Mouse (Mus musculus): Measurements from ENCODE around the gene Amigo3. TPM values are rescaled to one million over a fixed set of nuclear protein-coding genes. Genes with fewer than 3 reads are reported as not detected.

Gene Amigo3
- polyA plus RNA-seq, 1 experiment from 2014 or later: 2.3 TPM

DNA sequence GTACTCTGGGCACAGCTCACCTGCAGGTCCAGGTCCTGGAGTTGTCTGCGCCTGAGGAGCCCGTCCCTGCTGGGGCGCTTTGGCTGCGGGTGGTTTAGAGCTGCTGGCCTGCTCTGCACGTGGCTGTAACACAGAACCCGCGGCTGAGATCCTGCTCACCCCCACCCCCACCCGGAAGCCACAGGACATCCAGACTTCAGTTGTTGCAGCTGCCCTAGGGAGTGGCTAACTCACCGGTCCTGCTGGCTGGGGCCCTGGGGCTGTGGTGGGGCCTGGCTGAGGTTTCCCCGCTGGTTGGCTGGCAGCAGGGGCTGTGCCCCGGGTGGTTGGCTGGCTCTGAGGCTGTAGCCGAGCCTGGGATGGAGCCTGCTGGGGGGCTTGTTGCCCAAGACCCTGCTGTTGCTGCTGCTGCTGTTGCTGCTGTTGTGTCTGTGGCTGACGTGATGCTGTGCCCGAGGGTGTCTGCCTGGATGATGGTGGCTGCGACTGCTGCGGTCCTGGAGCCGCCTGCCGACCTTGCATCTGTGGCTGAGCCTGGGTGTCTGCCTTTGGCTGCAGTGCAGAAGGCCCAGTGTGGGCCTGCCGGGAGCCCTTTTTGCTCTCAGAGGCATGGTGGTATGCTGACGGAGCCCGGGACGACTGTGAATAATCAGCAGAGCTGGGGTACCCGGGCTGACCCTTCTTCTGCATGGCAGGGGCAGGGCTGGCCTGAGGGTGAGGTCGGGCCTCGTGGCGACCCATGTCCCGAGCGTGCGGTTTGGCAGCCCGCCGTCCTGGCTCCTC is 52.0 kb downstream of the Amigo3 start:
- H3K27me3 ChIP-seq (replicated peaks; ENCODE audit: control insufficient read depth, insufficient read depth, low read length): peaks cover 7% of the 10 kb centered on the region
- peak overlapping the region; percentile 71 for H3K4me2 ChIP-seq
- ATAC-seq (replicated peaks; ENCODE audit: low FRiP score) (peak; percentile 81), DNase-seq (ENCODE audit: low spot score) (peak; percentile 75)
- WGBS: 39% methylated on average over 31 of the region's 31 CpGs
- peaks cover 24% of the 10 kb centered on the region for H3K4me1 ChIP-seq (replicated peaks; ENCODE audit: control insufficient read depth, insufficient read depth, low read length)
- H3K27ac ChIP-seq (ENCODE audit: low read depth, low read length): peak overlapping the region; percentile 73
- peak overlapping the region; percentile 58 for H3K4me3 ChIP-seq (ENCODE audit: low read depth, low read length)
- H3K9me3 ChIP-seq (ENCODE audit: control insufficient read depth, low read length): no peaks in the 10 kb centered on the region
- H3K9ac ChIP-seq (ENCODE audit: low read depth, low read length): peak overlapping the region; percentile 80
- H3K36me3 ChIP-seq (ENCODE audit: control insufficient read depth, insufficient read depth, low read length): no peaks in the 10 kb centered on the region

Small RNA genes within 50 kb of the gene (microRNA-seq; reads per million reads assigned to microRNA genes)
- gene Gm47303 (ENCODE audit: borderline number of aligned reads) (not detected), gene Mir7088 (ENCODE audit: borderline number of aligned reads) (1.1 reads per million)

Other genes with a start within 250 kb of the Amigo3 start
- 60.0 and 60.9 TPM in 2 replicates for gene Rbm6, start 179.9 kb upstream of the Amigo3 start, polyA plus RNA-seq (2014; fragmentation: Nextera tagmentation; extraction: Ambion mirVana)
- gene Mon1a, start 165.0 kb upstream of the Amigo3 start, polyA plus RNA-seq (2014; fragmentation: Nextera tagmentation; extraction: Ambion mirVana): 8.9 and 11.0 TPM in 2 replicates
- gene Mst1r, start 146.3 kb upstream of the Amigo3 start, polyA plus RNA-seq (2014; fragmentation: Nextera tagmentation; extraction: Ambion mirVana): 1.3 and 1.5 TPM in 2 replicates
- gene Actl11, start 124.7 kb upstream of the Amigo3 start, polyA plus RNA-seq (2014; fragmentation: Nextera tagmentation; extraction: Ambion mirVana): not detected in 2 replicates
- 0.56 and 0.88 TPM in 2 replicates for gene Camkv, start 117.5 kb upstream of the Amigo3 start, polyA plus RNA-seq (2014; fragmentation: Nextera tagmentation; extraction: Ambion mirVana)
- gene Traip, start 103.0 kb upstream of the Amigo3 start, polyA plus RNA-seq (2014; fragmentation: Nextera tagmentation; extraction: Ambion mirVana): 30.4 and 32.9 TPM in 2 replicates
- gene Uba7, start 77.7 kb upstream of the Amigo3 start, polyA plus RNA-seq (2014; fragmentation: Nextera tagmentation; extraction: Ambion mirVana): 44.3 and 47.4 TPM in 2 replicates
- gene Gm20661, start 70.1 kb upstream of the Amigo3 start, polyA plus RNA-seq (2014; fragmentation: Nextera tagmentation; extraction: Ambion mirVana): 2.0 TPM in 2 replicates
- 74.8 and 76.2 TPM in 2 replicates for gene Inka1, start 67.3 kb upstream of the Amigo3 start, polyA plus RNA-seq (2014; fragmentation: Nextera tagmentation; extraction: Ambion mirVana)
- gene Cdhr4, start 60.7 kb upstream of the Amigo3 start, polyA plus RNA-seq (2014; fragmentation: Nextera tagmentation; extraction: Ambion mirVana): 5.1 and 5.6 TPM in 2 replicates
- gene Gm20662, start 56.8 kb upstream of the Amigo3 start, polyA plus RNA-seq (2014; fragmentation: Nextera tagmentation; extraction: Ambion mirVana): 0.69 TPM in 1 of 2 replicates, not detected in the other
- 26.6 and 27.3 TPM in 2 replicates for gene Ip6k1, start 50.7 kb upstream of the Amigo3 start, polyA plus RNA-seq (2014; fragmentation: Nextera tagmentation; extraction: Ambion mirVana)
- 26.5 and 30.0 TPM in 2 replicates for gene Gmppb, start 3.9 kb upstream of the Amigo3 start, polyA plus RNA-seq (2014; fragmentation: Nextera tagmentation; extraction: Ambion mirVana)
- 9.7 and 12.5 TPM in 2 replicates for gene Mst1, start 27.3 kb downstream of the Amigo3 start, polyA plus RNA-seq (2014; fragmentation: Nextera tagmentation; extraction: Ambion mirVana)
- 59.1 and 59.2 TPM in 2 replicates for gene Rnf123, start 30.2 kb downstream of the Amigo3 start, polyA plus RNA-seq (2014; fragmentation: Nextera tagmentation; extraction: Ambion mirVana)
- gene Apeh, start 41.4 kb downstream of the Amigo3 start, polyA plus RNA-seq (2014; fragmentation: Nextera tagmentation; extraction: Ambion mirVana): 159 and 167 TPM in 2 replicates
- gene Bsn, start 137.2 kb downstream of the Amigo3 start, polyA plus RNA-seq (2014; fragmentation: Nextera tagmentation; extraction: Ambion mirVana): 5.2 and 5.7 TPM in 2 replicates
- 41.1 and 41.5 TPM in 2 replicates for gene Dag1, start 210.8 kb downstream of the Amigo3 start, polyA plus RNA-seq (2014; fragmentation: Nextera tagmentation; extraction: Ambion mirVana)
- 11.3 and 13.9 TPM in 2 replicates for gene Nicn1, start 237.3 kb downstream of the Amigo3 start, polyA plus RNA-seq (2014; fragmentation: Nextera tagmentation; extraction: Ambion mirVana)
- gene Amt, start 243.7 kb downstream of the Amigo3 start, polyA plus RNA-seq (2014; fragmentation: Nextera tagmentation; extraction: Ambion mirVana): 16.0 and 16.5 TPM in 2 replicates